Mouse (Mus musculus) ES-E14 (cell line): ENCODE results near the gene Slc41a1.

ENCODE experiments used
- CHD2 ChIP-seq: IDR thresholded peaks from 2 replicates; pipeline ENCODE4 v1.6.1; 2014; ENCODE audit warnings: mild to moderate bottlenecking, low read depth, low read length, inconsistent platforms
- HCFC1 ChIP-seq: IDR thresholded peaks from 2 replicates; pipeline ENCODE4 v1.6.1; 2012; ENCODE audit warnings: low read length, inconsistent platforms, borderline replicate concordance; ENCODE audit not compliant: insufficient read depth
- ZC3H11A ChIP-seq: IDR thresholded peaks from 2 replicates; pipeline ENCODE4 v1.6.1; 2012; ENCODE audit warnings: low read depth, mild to moderate bottlenecking, inconsistent platforms, low read length, borderline replicate concordance
- ZNF384 ChIP-seq: IDR thresholded peaks from 2 replicates; pipeline ENCODE4 v1.6.1; 2012; ENCODE audit warnings: low read depth, low read length, inconsistent platforms

DNA sequence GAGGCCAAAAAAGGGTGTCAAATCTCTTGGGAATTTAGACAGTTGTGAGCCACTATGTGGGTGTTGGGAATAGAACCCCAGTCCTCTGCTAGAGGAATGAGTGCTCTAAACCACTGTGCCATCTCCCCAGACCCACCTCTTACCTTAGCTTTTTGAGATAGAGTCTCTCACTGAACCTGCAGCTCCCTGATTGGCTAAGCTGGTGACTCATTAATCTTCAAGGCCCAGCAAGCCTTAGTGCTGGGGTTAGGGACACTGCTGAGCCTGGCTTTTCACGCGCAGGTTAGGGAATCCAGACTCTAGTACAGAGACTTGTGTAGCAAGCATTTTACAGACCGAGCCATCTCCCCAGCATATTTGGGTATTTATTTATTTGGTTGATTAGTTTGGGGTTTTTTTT lies 9.7 kb downstream of the Slc41a1 start:
- TF ChIP-seq ZNF384 (no peak), HCFC1 (no peak), ZC3H11A (no peak), CHD2 (no peak)
